Mouse (Mus musculus): ENCODE measurements around the gene Il6st. TPM values are rescaled to one million over a fixed set of nuclear protein-coding genes. Genes with fewer than 3 reads are reported as not detected.

Il6st gene
- polyA plus RNA-seq, 1 experiment = not detected

- no peak for TF ChIP-seq POLR2A (IDR thresholded peaks at IDR 0.05; ENCODE audit: insufficient read depth, low read depth, low read length)
- TF ChIP-seq CTCF (IDR thresholded peaks at IDR 0.05; ENCODE audit: insufficient read depth, low read depth, low read length) = no peak
- H3K4me1 ChIP-seq (ENCODE audit: control insufficient read depth, insufficient read depth, low read length) = peaks cover 16% of the 10 kb centered on the region
- no peak overlapping the region for H3K27ac ChIP-seq (ENCODE audit: insufficient read depth, low read depth, low read length)
- WGBS = 79% methylated on average over 5 of the region's 5 CpGs
- no peak overlapping the region for H3K4me3 ChIP-seq (ENCODE audit: insufficient read depth, low read depth, low read length)
These were observed 44.6 kb downstream of the Il6st start for GRCm38 (mm10) chr13:112508487-112508886.

DNA sequence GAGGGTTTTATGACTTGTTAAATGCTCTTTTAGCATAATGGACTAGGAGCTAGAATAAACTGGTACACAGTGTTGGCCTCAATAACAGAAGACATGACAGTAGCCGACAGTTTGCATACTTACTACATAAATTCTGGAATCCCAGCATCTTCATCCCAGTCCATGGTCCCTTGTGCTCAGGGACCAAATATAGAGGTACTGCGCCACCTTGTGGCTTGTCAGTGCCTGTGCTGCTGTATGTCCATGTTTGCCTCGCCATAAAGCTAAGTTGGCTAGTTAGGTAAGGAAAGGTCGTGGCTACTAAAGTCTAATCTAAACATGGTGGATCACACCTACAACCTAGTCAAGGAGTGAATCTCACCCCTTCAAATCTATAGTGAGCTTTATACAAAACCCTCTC, 45.6 kb downstream of the Il6st start:
- WGBS = 22% methylated on average over 4 of the region's 4 CpGs
- TF ChIP-seq POLR2A (IDR thresholded peaks at IDR 0.05; ENCODE audit: insufficient read depth, low read depth, low read length) = no peak
- TF ChIP-seq CTCF (IDR thresholded peaks at IDR 0.05; ENCODE audit: insufficient read depth, low read depth, low read length) = no peak
- Histone ChIP-seq H3K27ac (ENCODE audit: insufficient read depth, low read depth, low read length) (no peak overlapping the region), H3K4me1 (ENCODE audit: control insufficient read depth, insufficient read depth, low read length) (peaks cover 16% of the 10 kb centered on the region), H3K4me3 (ENCODE audit: insufficient read depth, low read depth, low read length) (no peak overlapping the region)

DNA sequence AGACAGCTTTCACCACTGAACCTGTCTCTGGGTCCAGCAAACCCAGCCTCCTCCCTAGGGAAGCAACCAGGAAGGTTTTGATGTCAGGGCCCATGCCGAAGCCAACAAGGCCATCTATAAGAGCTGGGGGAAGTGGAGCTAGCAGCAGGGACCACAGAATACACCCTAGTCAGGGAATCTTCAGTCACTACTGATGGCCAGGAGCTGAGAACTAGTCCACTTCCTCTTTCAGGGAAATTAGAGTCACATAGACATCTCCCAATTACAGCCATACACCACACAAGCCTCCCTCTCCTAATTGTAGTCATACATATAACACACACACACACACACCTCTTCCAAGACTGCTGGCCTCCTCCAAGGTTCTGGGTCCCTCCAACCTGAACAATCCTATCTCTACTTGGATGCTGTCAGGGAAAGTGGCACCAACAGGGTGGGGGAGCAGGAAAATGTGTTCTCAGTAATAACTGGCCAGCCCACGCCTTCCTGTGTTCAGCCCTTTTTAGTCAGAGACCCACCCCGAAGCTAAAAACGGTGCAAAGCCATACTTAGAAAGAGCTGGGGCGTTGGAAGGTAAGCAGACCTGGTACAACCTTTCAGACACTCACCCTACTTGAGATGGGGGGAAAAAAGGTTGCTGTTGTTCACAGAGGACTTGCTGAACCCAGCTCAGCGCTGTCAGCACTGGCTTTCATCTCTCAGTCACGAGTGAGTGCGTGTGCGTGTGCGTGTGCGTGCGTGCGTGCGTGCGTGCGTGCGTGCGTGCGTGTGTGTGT, 46.8 kb downstream of the Il6st start:
- 84% methylated on average over 19 of the region's 19 CpGs for WGBS
- no peak for TF ChIP-seq POLR2A (IDR thresholded peaks at IDR 0.05; ENCODE audit: insufficient read depth, low read depth, low read length)
- TF ChIP-seq CTCF (IDR thresholded peaks at IDR 0.05; ENCODE audit: insufficient read depth, low read depth, low read length) = no peak
- no peak overlapping the region for H3K27ac ChIP-seq (ENCODE audit: insufficient read depth, low read depth, low read length)
- peaks cover 16% of the 10 kb centered on the region for H3K4me1 ChIP-seq (ENCODE audit: control insufficient read depth, insufficient read depth, low read length)
- H3K4me3 ChIP-seq (ENCODE audit: insufficient read depth, low read depth, low read length) = no peak overlapping the region

DNA sequence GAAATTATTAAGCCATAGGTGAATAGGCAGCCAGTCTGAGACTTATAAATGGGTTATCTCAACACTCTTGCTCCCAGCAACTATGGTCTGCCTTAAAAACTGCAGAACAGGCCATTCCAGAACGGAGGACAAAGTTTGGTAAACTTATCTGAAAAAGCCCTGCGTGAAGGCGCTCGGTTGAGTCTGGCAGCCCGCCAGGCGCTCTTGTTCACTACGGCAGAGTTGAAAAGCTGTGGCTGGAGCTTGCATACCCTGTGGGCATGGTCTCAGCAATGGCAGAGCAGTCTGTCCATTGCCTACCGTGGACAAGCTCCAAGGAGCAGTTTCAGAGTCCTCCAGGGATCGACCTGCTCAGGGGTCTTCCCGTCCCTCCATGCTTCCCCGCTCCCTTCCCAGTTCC, 47.4 kb downstream of the Il6st start:
- no peak overlapping the region for H3K4me3 ChIP-seq (ENCODE audit: insufficient read depth, low read depth, low read length)
- 58% methylated on average over 11 of the region's 11 CpGs for WGBS
- peaks cover 16% of the 10 kb centered on the region for H3K4me1 ChIP-seq (ENCODE audit: control insufficient read depth, insufficient read depth, low read length)
- TF ChIP-seq CTCF (IDR thresholded peaks at IDR 0.05; ENCODE audit: insufficient read depth, low read depth, low read length) (no peak), POLR2A (IDR thresholded peaks at IDR 0.05; ENCODE audit: insufficient read depth, low read depth, low read length) (no peak)
- no peak overlapping the region for H3K27ac ChIP-seq (ENCODE audit: insufficient read depth, low read depth, low read length)

DNA sequence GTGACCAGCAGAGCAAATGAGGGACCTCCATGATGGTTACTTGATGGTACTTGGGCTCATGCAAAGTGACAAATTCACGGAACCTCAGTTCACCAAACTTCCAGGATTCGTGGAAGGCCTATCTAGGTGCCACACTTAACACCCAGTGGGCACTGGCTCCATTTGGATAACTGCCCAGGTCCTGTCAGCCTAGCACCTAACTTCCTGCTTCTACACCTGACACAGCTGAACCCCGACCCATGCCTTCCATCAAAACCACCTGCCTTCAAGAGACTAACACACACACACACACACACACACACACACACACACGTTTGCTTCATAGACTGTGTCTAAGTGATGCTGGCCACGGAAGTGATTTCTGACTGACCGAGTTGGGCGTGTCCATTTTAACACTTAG, 47.9 kb downstream of the Il6st start:
- H3K4me1 ChIP-seq (ENCODE audit: control insufficient read depth, insufficient read depth, low read length) = peaks cover 12% of the 10 kb centered on the region
- WGBS = 90% methylated on average over 7 of the region's 7 CpGs
- no peak overlapping the region for H3K27ac ChIP-seq (ENCODE audit: insufficient read depth, low read depth, low read length)
- no peak overlapping the region for H3K4me3 ChIP-seq (ENCODE audit: insufficient read depth, low read depth, low read length)
- TF ChIP-seq POLR2A (IDR thresholded peaks at IDR 0.05; ENCODE audit: insufficient read depth, low read depth, low read length) (no peak), CTCF (IDR thresholded peaks at IDR 0.05; ENCODE audit: insufficient read depth, low read depth, low read length) (no peak)

GRCm38 (mm10) chr13:112512824-112513223, 49.0 kb downstream of the Il6st start:
- H3K4me1 ChIP-seq (ENCODE audit: control insufficient read depth, insufficient read depth, low read length) = peaks cover 5% of the 10 kb centered on the region; the same call in 1 of the 2 replicates
- no peak for TF ChIP-seq CTCF (IDR thresholded peaks at IDR 0.05; ENCODE audit: insufficient read depth, low read depth, low read length)
- TF ChIP-seq POLR2A (IDR thresholded peaks at IDR 0.05; ENCODE audit: insufficient read depth, low read depth, low read length) = no peak
- H3K4me3 ChIP-seq (ENCODE audit: insufficient read depth, low read depth, low read length) = no peak overlapping the region
- WGBS = 81% methylated on average over 5 of the region's 5 CpGs
- H3K27ac ChIP-seq (ENCODE audit: insufficient read depth, low read depth, low read length) = no peak overlapping the region

DNA sequence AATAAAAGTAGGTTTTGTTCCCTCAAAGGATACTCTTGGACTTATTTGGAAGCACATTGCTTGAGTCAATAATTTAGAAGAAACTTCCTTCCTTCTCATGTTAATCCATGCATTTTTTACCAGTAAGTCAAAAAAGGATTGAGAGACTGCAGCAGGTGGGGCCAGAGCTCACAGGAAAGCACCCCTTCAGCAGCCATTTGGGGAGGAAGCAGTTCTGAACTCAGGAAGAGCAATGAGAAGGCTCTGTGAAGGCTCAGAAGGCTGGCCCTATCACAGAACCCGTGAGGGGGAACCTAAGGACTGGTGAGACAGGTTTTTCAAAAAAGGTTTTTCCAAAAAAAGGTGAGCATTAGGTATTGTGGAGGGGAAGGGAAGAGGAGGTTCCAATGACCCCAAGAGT, 50.7 kb downstream of the Il6st start:
- TF ChIP-seq CTCF (IDR thresholded peaks at IDR 0.05; ENCODE audit: insufficient read depth, low read depth, low read length) (no peak), POLR2A (IDR thresholded peaks at IDR 0.05; ENCODE audit: insufficient read depth, low read depth, low read length) (no peak)
- Histone ChIP-seq H3K27ac (ENCODE audit: insufficient read depth, low read depth, low read length) (no peak overlapping the region), H3K4me3 (ENCODE audit: insufficient read depth, low read depth, low read length) (no peak overlapping the region), H3K4me1 (ENCODE audit: control insufficient read depth, insufficient read depth, low read length) (peaks cover 4% of the 10 kb centered on the region; the same call in 1 of the 2 replicates)
- 87% methylated on average over 1 of the region's 1 CpGs for WGBS

GRCm38 (mm10) chr13:112522261-112522660, 58.4 kb downstream of the Il6st start:
- TF ChIP-seq POLR2A (IDR thresholded peaks at IDR 0.05; ENCODE audit: insufficient read depth, low read depth, low read length) (no peak), CTCF (IDR thresholded peaks at IDR 0.05; ENCODE audit: insufficient read depth, low read depth, low read length) (no peak)
- H3K4me1 ChIP-seq (ENCODE audit: control insufficient read depth, insufficient read depth, low read length) = no peaks in the 10 kb centered on the region
- WGBS = 81% methylated on average over 6 of the region's 6 CpGs
- H3K4me3 ChIP-seq (ENCODE audit: insufficient read depth, low read depth, low read length) = no peak overlapping the region
- H3K27ac ChIP-seq (ENCODE audit: insufficient read depth, low read depth, low read length) = no peak overlapping the region

GRCm38 (mm10) chr13:112522896-112523295, 59.0 kb downstream of the Il6st start:
- Histone ChIP-seq H3K4me1 (ENCODE audit: control insufficient read depth, insufficient read depth, low read length) (no peaks in the 10 kb centered on the region), H3K27ac (ENCODE audit: insufficient read depth, low read depth, low read length) (no peak overlapping the region), H3K4me3 (ENCODE audit: insufficient read depth, low read depth, low read length) (no peak overlapping the region)
- TF ChIP-seq POLR2A (IDR thresholded peaks at IDR 0.05; ENCODE audit: insufficient read depth, low read depth, low read length) (no peak), CTCF (IDR thresholded peaks at IDR 0.05; ENCODE audit: insufficient read depth, low read depth, low read length) (no peak)
- 92% methylated on average over 3 of the region's 3 CpGs for WGBS
